Mouse (Mus musculus) adrenal gland, postnatal 10 days (tissue): ENCODE data around the gene Fosl1. TPM values are rescaled to one million over a fixed set of nuclear protein-coding genes. Genes with fewer than 3 reads are reported as not detected.
"Not testable (repeated sequence)": the region's sequence is repeated elsewhere in the genome, so short reads cannot be mapped to it uniquely, and the experiment has no call there.

Experiments used
- DNase-seq: peaks from one replicate; pipeline ENCODE4 v3.0.0; 2021; ENCODE audit warnings: mixed read lengths
- total RNA-seq, 2 experiments: library from RNA; stranded (reverse); gene quantifications; 2 replicates each; pipeline ENCODE4 v1.2.3; 2021

Fosl1 gene
- total RNA-seq, 2 experiments from 2014 or later = 0.18 TPM; not detected in 1

- no peak for DNase-seq
Measured at GRCm38 (mm10) chr19:5481398-5481797, 34.1 kb downstream of the Fosl1 start.

GRCm38 (mm10) chr19:5483386-5484359 is 36.3 kb downstream of the Fosl1 start:
- DNase-seq = no peak

- no peak for DNase-seq
Measured at GRCm38 (mm10) chr19:5484496-5484895, 37.1 kb downstream of the Fosl1 start.

- no peak for DNase-seq
Measured at GRCm38 (mm10) chr19:5485371-5485770, 38.0 kb downstream of the Fosl1 start.

GRCm38 (mm10) chr19:5485821-5486220 is 38.5 kb downstream of the Fosl1 start:
- DNase-seq = no peak

GRCm38 (mm10) chr19:5486286-5486685 is 38.9 kb downstream of the Fosl1 start:
- no peak for DNase-seq

- DNase-seq = no peak
Measured at GRCm38 (mm10) chr19:5486771-5487170, 39.4 kb downstream of the Fosl1 start.

GRCm38 (mm10) chr19:5487768-5488550 is 40.6 kb downstream of the Fosl1 start, which contains the start of gene Mus81:
TSS of gene Mus81 (minus strand) at chr19:5488402.
- DNase-seq = peak; percentile 98

- peak; percentile 97 for DNase-seq
Measured at GRCm38 (mm10) chr19:5488878-5489571, 41.7 kb downstream of the Fosl1 start.

- DNase-seq = not testable (repeated sequence)
Measured at GRCm38 (mm10) chr19:5489721-5490120, 42.4 kb downstream of the Fosl1 start.

GRCm38 (mm10) chr19:5490313-5490897 is 43.1 kb downstream of the Fosl1 start, which contains the start of gene Cfl1:
TSS of gene Cfl1 (plus strand) at chr19:5490455.
- DNase-seq = peak; percentile 96

GRCm38 (mm10) chr19:5490898-5491708 is 43.8 kb downstream of the Fosl1 start:
- DNase-seq = peak; percentile 91

- DNase-seq = no peak
Measured at GRCm38 (mm10) chr19:5492641-5493040, 45.3 kb downstream of the Fosl1 start.

- DNase-seq = not testable (repeated sequence)
Measured at GRCm38 (mm10) chr19:5493301-5493721, 46.0 kb downstream of the Fosl1 start.

- DNase-seq = no peak
Measured at GRCm38 (mm10) chr19:5494314-5494713, 47.0 kb downstream of the Fosl1 start.

- DNase-seq = no peak
Measured at GRCm38 (mm10) chr19:5495353-5496051, 48.2 kb downstream of the Fosl1 start.

GRCm38 (mm10) chr19:5496052-5496370 is 48.7 kb downstream of the Fosl1 start:
- no peak for DNase-seq

GRCm38 (mm10) chr19:5500330-5500875 is 53.1 kb downstream of the Fosl1 start:
- DNase-seq = no peak

- DNase-seq = no peak
Measured at GRCm38 (mm10) chr19:5503687-5504086, 56.3 kb downstream of the Fosl1 start, which contains the start of gene 1700020D05Rik. TSS of gene 1700020D05Rik (minus strand) at chr19:5503787.
